Mouse (Mus musculus): ENCODE data around the gene Coq9. TPM values are rescaled to one million over a fixed set of nuclear protein-coding genes. Genes with fewer than 3 reads are reported as not detected.
"Not testable (repeated sequence)": the region's sequence is repeated elsewhere in the genome, so short reads cannot be mapped to it uniquely, and the experiment has no call there.

Coq9 gene
- polyA plus RNA-seq, 1 experiment from 2014 or later = 51.5 TPM

- Histone ChIP-seq H3K4me1 (ENCODE audit: control insufficient read depth, insufficient read depth, low read length) (no peaks in the 10 kb centered on the region), H3K9me3 (ENCODE audit: control insufficient read depth, low read length) (no peaks in the 10 kb centered on the region), H3K9ac (ENCODE audit: low read length) (no peak overlapping the region), H3K36me3 (ENCODE audit: control insufficient read depth, insufficient read depth, low read length) (peaks cover 4% of the 10 kb centered on the region), H3K27ac (ENCODE audit: low read depth, low read length) (no peak overlapping the region), H3K4me3 (ENCODE audit: low read depth, low read length) (no peak overlapping the region), H3K27me3 (ENCODE audit: control insufficient read depth, insufficient read depth, low read length) (no peaks in the 10 kb centered on the region), H3K4me2 (no peak overlapping the region)
- WGBS = 94% methylated on average over 11 of the region's 11 CpGs
- DNase-seq (ENCODE audit: low spot score, missing footprints) (peak; percentile 19), ATAC-seq (ENCODE audit: low FRiP score) (no peak)
These were observed 20.2 kb upstream of the Coq9 start for GRCm38 (mm10) chr8:94817933-94818332.

GRCm38 (mm10) chr8:94819671-94820179 is 18.4 kb upstream of the Coq9 start:
- no peak overlapping the region for H3K4me2 ChIP-seq
- H3K27me3 ChIP-seq (ENCODE audit: control insufficient read depth, insufficient read depth, low read length) = no peaks in the 10 kb centered on the region
- H3K9ac ChIP-seq (ENCODE audit: low read length) = no peak overlapping the region
- H3K9me3 ChIP-seq (ENCODE audit: control insufficient read depth, low read length) = no peaks in the 10 kb centered on the region
- H3K27ac ChIP-seq (ENCODE audit: low read depth, low read length) = no peak overlapping the region
- ATAC-seq (ENCODE audit: low FRiP score) = no peak
- peaks cover 6% of the 10 kb centered on the region for H3K36me3 ChIP-seq (ENCODE audit: control insufficient read depth, insufficient read depth, low read length)
- peak; percentile 39 for DNase-seq (ENCODE audit: low spot score, missing footprints)
- H3K4me1 ChIP-seq (ENCODE audit: control insufficient read depth, insufficient read depth, low read length) = no peaks in the 10 kb centered on the region
- no peak overlapping the region for H3K4me3 ChIP-seq (ENCODE audit: low read depth, low read length)
- 80% methylated on average over 6 of the region's 6 CpGs for WGBS

GRCm38 (mm10) chr8:94820553-94820952 is 17.6 kb upstream of the Coq9 start:
- ATAC-seq (ENCODE audit: low FRiP score) = no peak
- peaks cover 6% of the 10 kb centered on the region for H3K36me3 ChIP-seq (ENCODE audit: control insufficient read depth, insufficient read depth, low read length)
- H3K27ac ChIP-seq (ENCODE audit: low read depth, low read length) = no peak overlapping the region

GRCm38 (mm10) chr8:94821381-94821780 is 16.7 kb upstream of the Coq9 start:
- WGBS = 78% methylated on average over 2 of the region's 2 CpGs
- no peak for ATAC-seq (ENCODE audit: low FRiP score)
- H3K27me3 ChIP-seq (ENCODE audit: control insufficient read depth, insufficient read depth, low read length) = no peaks in the 10 kb centered on the region

More at GRCm38 (mm10) chr8:94820553-94820952, 17.6 kb upstream of the Coq9 start:
- Histone ChIP-seq H3K4me3 (ENCODE audit: low read depth, low read length) (no peak overlapping the region), H3K9me3 (ENCODE audit: control insufficient read depth, low read length) (no peaks in the 10 kb centered on the region), H3K4me1 (ENCODE audit: control insufficient read depth, insufficient read depth, low read length) (no peaks in the 10 kb centered on the region), H3K27me3 (ENCODE audit: control insufficient read depth, insufficient read depth, low read length) (no peaks in the 10 kb centered on the region), H3K4me2 (no peak overlapping the region), H3K9ac (ENCODE audit: low read length) (0 out of 2 replicates have a peak overlapping the region, but pooled peaks have one; percentile 5)
- WGBS = 89% methylated on average over 7 of the region's 7 CpGs
- DNase-seq (ENCODE audit: low spot score, missing footprints) = peak; percentile 56

GRCm38 (mm10) chr8:94822637-94823560 is 15.2 kb upstream of the Coq9 start:
- Histone ChIP-seq H3K4me1 (ENCODE audit: control insufficient read depth, insufficient read depth, low read length) (no peaks in the 10 kb centered on the region), H3K4me3 (ENCODE audit: low read depth, low read length) (no peak overlapping the region), H3K9ac (ENCODE audit: low read length) (no peak overlapping the region), H3K27me3 (ENCODE audit: control insufficient read depth, insufficient read depth, low read length) (no peaks in the 10 kb centered on the region), H3K36me3 (ENCODE audit: control insufficient read depth, insufficient read depth, low read length) (peaks cover 10% of the 10 kb centered on the region), H3K9me3 (ENCODE audit: control insufficient read depth, low read length) (no peaks in the 10 kb centered on the region), H3K27ac (ENCODE audit: low read depth, low read length) (no peak overlapping the region), H3K4me2 (no peak overlapping the region)
- 79% methylated on average over 23 of the region's 23 CpGs for whole genome bisulfite sequencing
- ATAC-seq (ENCODE audit: low FRiP score) (peak; percentile 50; the same call in 1 of the 2 replicates), DNase-seq (ENCODE audit: low spot score, missing footprints) (peak; percentile 91)

More at GRCm38 (mm10) chr8:94821381-94821780, 16.7 kb upstream of the Coq9 start:
- DNase-seq (ENCODE audit: low spot score, missing footprints) = no peak
- no peak overlapping the region for H3K27ac ChIP-seq (ENCODE audit: low read depth, low read length)
- no peaks in the 10 kb centered on the region for H3K9me3 ChIP-seq (ENCODE audit: control insufficient read depth, low read length)
- no peak overlapping the region for H3K4me2 ChIP-seq
- H3K4me3 ChIP-seq (ENCODE audit: low read depth, low read length) = no peak overlapping the region
- peaks cover 6% of the 10 kb centered on the region for H3K36me3 ChIP-seq (ENCODE audit: control insufficient read depth, insufficient read depth, low read length)
- H3K4me1 ChIP-seq (ENCODE audit: control insufficient read depth, insufficient read depth, low read length) = no peaks in the 10 kb centered on the region
- H3K9ac ChIP-seq (ENCODE audit: low read length) = no peak overlapping the region

GRCm38 (mm10) chr8:94825170-94825569 is 13.0 kb upstream of the Coq9 start:
- no peak for ATAC-seq (ENCODE audit: low FRiP score)
- peaks cover 13% of the 10 kb centered on the region for H3K36me3 ChIP-seq (ENCODE audit: control insufficient read depth, insufficient read depth, low read length)
- no peaks in the 10 kb centered on the region for H3K4me1 ChIP-seq (ENCODE audit: control insufficient read depth, insufficient read depth, low read length)
- 88% methylated on average over 6 of the region's 6 CpGs for WGBS
- no peak for DNase-seq (ENCODE audit: low spot score, missing footprints)
- H3K4me2 ChIP-seq = no peak overlapping the region
- H3K9ac ChIP-seq (ENCODE audit: low read length) = no peak overlapping the region
- H3K9me3 ChIP-seq (ENCODE audit: control insufficient read depth, low read length) = no peaks in the 10 kb centered on the region
- H3K4me3 ChIP-seq (ENCODE audit: low read depth, low read length) = no peak overlapping the region
- H3K27me3 ChIP-seq (ENCODE audit: control insufficient read depth, insufficient read depth, low read length) = no peaks in the 10 kb centered on the region
- H3K27ac ChIP-seq (ENCODE audit: low read depth, low read length) = no peak overlapping the region

GRCm38 (mm10) chr8:94826210-94826609 is 11.9 kb upstream of the Coq9 start:
- WGBS = 94% methylated on average over 5 of the region's 5 CpGs
- DNase-seq (ENCODE audit: low spot score, missing footprints) = no peak
- no peak overlapping the region for H3K4me3 ChIP-seq (ENCODE audit: low read depth, low read length)

GRCm38 (mm10) chr8:94828284-94828683 is 9.8 kb upstream of the Coq9 start:
- Histone ChIP-seq H3K4me1 (ENCODE audit: control insufficient read depth, insufficient read depth, low read length) (no peaks in the 10 kb centered on the region), H3K9me3 (ENCODE audit: control insufficient read depth, low read length) (no peaks in the 10 kb centered on the region), H3K9ac (ENCODE audit: low read length) (no peak overlapping the region), H3K4me3 (ENCODE audit: low read depth, low read length) (no peak overlapping the region), H3K27me3 (ENCODE audit: control insufficient read depth, insufficient read depth, low read length) (no peaks in the 10 kb centered on the region), H3K4me2 (no peak overlapping the region), H3K27ac (ENCODE audit: low read depth, low read length) (no peak overlapping the region), H3K36me3 (ENCODE audit: control insufficient read depth, insufficient read depth, low read length) (peaks cover 17% of the 10 kb centered on the region)
- ATAC-seq (ENCODE audit: low FRiP score) (no peak), DNase-seq (ENCODE audit: low spot score, missing footprints) (peak; percentile 23)
- WGBS = 94% methylated on average over 6 of the region's 6 CpGs

More at GRCm38 (mm10) chr8:94826210-94826609, 11.9 kb upstream of the Coq9 start:
- no peak overlapping the region for H3K9ac ChIP-seq (ENCODE audit: low read length)
- no peak overlapping the region for H3K27ac ChIP-seq (ENCODE audit: low read depth, low read length)
- peaks cover 18% of the 10 kb centered on the region for H3K36me3 ChIP-seq (ENCODE audit: control insufficient read depth, insufficient read depth, low read length)
- H3K4me2 ChIP-seq = no peak overlapping the region
- no peaks in the 10 kb centered on the region for H3K9me3 ChIP-seq (ENCODE audit: control insufficient read depth, low read length)
- no peaks in the 10 kb centered on the region for H3K27me3 ChIP-seq (ENCODE audit: control insufficient read depth, insufficient read depth, low read length)
- H3K4me1 ChIP-seq (ENCODE audit: control insufficient read depth, insufficient read depth, low read length) = no peaks in the 10 kb centered on the region
- no peak for ATAC-seq (ENCODE audit: low FRiP score)

- DNase-seq (ENCODE audit: low spot score, missing footprints); H3K27me3 ChIP-seq (ENCODE audit: control insufficient read depth, insufficient read depth, low read length): not testable (repeated sequence)
- WGBS = 87% methylated on average over 7 of the region's 7 CpGs
These were observed 4.2 kb upstream of the Coq9 start for GRCm38 (mm10) chr8:94833901-94834405.

More at GRCm38 (mm10) chr8:94833901-94834405, 4.2 kb upstream of the Coq9 start:
- not testable (repeated sequence) for H3K27ac ChIP-seq (ENCODE audit: low read depth, low read length); H3K4me2 ChIP-seq; ATAC-seq (ENCODE audit: low FRiP score); H3K4me1 ChIP-seq (ENCODE audit: control insufficient read depth, insufficient read depth, low read length); H3K9me3 ChIP-seq (ENCODE audit: control insufficient read depth, low read length); H3K4me3 ChIP-seq (ENCODE audit: low read depth, low read length); H3K9ac ChIP-seq (ENCODE audit: low read length)
- peaks cover 11% of the 10 kb centered on the region for H3K36me3 ChIP-seq (ENCODE audit: control insufficient read depth, insufficient read depth, low read length)

All from midbrain, embryonic 11.5 days (tissue).